Mouse (Mus musculus): ENCODE measurements around the gene Cyfip1. TPM values are rescaled to one million over a fixed set of nuclear protein-coding genes. Genes with fewer than 3 reads are reported as not detected.

The Cyfip1 gene
- polyA plus RNA-seq, 1 experiment from 2014 or later = 68.9 TPM

DNA sequence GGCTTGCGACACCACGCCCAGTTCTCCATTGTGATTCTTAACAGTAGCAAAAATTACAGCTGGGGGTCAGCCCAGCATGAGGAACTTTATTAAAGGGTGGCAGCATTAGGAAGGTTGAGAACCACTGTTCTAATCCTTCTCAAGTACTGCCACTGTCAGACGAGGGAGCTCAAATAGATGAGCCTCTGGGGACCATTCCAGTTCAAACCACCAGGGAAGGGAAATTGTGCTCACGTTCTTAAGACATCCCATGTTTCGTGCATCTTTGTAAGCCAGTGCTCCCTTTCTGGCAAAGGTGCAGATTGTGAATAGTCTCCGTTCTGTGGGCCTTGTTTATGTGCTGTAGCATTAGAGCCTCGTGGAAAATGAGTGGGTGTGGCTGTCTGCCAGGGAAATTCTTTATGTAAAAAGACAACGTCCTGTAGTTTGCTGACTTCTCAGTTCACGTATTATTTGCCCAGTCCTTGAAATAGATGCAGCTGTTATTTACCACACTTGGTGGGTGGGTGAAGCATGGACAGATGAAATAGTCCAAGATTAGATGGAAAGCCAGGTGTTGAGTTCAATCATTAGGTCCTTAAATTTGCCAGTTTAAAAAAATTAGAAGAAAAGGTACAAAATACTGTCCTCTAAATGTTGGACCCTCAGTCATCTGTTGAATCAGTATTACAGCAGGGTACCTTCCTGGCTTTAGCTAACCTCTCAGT lies 5.2 kb downstream of the Cyfip1 start:
- Histone ChIP-seq H3K4me2 (replicated peaks) (no peak overlapping the region), H3K9ac (no peak overlapping the region), H3K27ac (no peak overlapping the region), H3K36me3 (no peaks in the 10 kb centered on the region), H3K27me3 (replicated peaks) (no peaks in the 10 kb centered on the region), H3K4me1 (peaks cover 17% of the 10 kb centered on the region; the same call in 1 of the 2 replicates), H3K9me3 (no peaks in the 10 kb centered on the region), H3K4me3 (no peak overlapping the region)
- no peak for ATAC-seq (ENCODE audit: low FRiP score, low read depth)
- 71% methylated on average over 9 of the region's 9 CpGs for WGBS

GRCm38 (mm10) chr7:55849948-55850571 lies 8.5 kb downstream of the Cyfip1 start:
- H3K9me3 ChIP-seq = no peaks in the 10 kb centered on the region
- 0 out of 2 replicates have a peak overlapping the region, but pooled peaks have one; percentile 15 for H3K27ac ChIP-seq
- no peak overlapping the region for H3K4me3 ChIP-seq
- H3K27me3 ChIP-seq (replicated peaks) = no peaks in the 10 kb centered on the region
- H3K9ac ChIP-seq = 0 out of 2 replicates have a peak overlapping the region, but pooled peaks have one; percentile 21
- no peaks in the 10 kb centered on the region for H3K36me3 ChIP-seq
- peaks cover 10% of the 10 kb centered on the region; the same call in 1 of the 2 replicates for H3K4me1 ChIP-seq
- H3K4me2 ChIP-seq (replicated peaks) = 0 out of 2 replicates have a peak overlapping the region, but pooled peaks have one; percentile 2
- WGBS = 45% methylated on average over 14 of the region's 14 CpGs
- 0 out of 2 replicates have a peak, but pooled peaks have one; percentile 48 for ATAC-seq (ENCODE audit: low FRiP score, low read depth)

- Histone ChIP-seq H3K27ac (no peak overlapping the region), H3K27me3 (replicated peaks) (no peaks in the 10 kb centered on the region), H3K9me3 (no peaks in the 10 kb centered on the region), H3K36me3 (no peaks in the 10 kb centered on the region), H3K9ac (no peak overlapping the region), H3K4me2 (replicated peaks) (no peak overlapping the region), H3K4me3 (no peak overlapping the region), H3K4me1 (peaks cover 10% of the 10 kb centered on the region; the same call in 1 of the 2 replicates)
- no peak for ATAC-seq (ENCODE audit: low FRiP score, low read depth)
- WGBS = 97% methylated on average over 3 of the region's 3 CpGs
Measured at GRCm38 (mm10) chr7:55852787-55853186, 11.2 kb downstream of the Cyfip1 start.

DNA sequence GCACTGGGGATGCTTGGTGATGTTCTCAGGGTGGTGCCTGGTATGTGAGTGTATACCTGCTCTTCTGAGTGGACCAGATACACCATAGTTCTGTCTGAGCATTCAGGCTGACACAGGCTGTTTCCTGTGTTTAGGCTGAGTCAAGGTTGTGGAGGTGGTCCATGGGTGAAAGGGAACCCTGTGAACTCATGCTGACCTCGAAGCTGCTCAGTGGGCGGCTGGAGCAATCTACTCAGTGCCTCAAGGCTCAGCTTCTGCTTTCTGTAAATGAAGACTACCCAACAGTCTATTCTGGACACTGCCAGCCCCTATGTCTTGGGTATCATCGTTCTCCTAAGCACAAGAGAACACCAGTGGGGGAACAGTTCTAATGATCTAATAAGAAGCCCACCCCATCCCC lies 14.1 kb downstream of the Cyfip1 start:
- H3K4me3 ChIP-seq = no peak overlapping the region
- no peak overlapping the region for H3K4me2 ChIP-seq (replicated peaks)
- H3K27me3 ChIP-seq (replicated peaks) = no peaks in the 10 kb centered on the region
- no peak overlapping the region for H3K9ac ChIP-seq
- no peaks in the 10 kb centered on the region for H3K9me3 ChIP-seq
- no peaks in the 10 kb centered on the region for H3K36me3 ChIP-seq
- H3K27ac ChIP-seq = no peak overlapping the region
- no peaks in the 10 kb centered on the region for H3K4me1 ChIP-seq
- WGBS = 83% methylated on average over 3 of the region's 3 CpGs
- no peak for ATAC-seq (ENCODE audit: low FRiP score, low read depth)

DNA sequence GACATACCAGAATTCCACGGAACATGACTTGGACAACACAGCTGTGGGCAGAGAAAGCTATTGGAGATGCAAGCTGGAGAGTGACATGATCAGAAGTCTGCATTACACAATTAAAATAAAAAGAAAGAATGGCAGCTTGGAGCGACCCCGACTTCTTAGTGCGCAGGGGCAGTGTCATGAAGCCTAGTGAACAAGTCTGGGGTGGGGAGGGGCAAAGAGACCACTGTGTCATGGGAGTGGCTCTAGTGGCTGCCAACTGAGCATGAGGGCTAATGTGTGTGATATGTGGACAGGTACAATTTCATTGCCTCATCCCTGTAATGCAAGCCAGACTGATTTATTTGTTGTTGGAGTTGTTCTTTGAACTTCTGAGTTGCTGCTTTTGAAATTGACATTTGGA lies 15.2 kb downstream of the Cyfip1 start:
- 95% methylated on average over 4 of the region's 4 CpGs for WGBS
- H3K4me3 ChIP-seq = no peak overlapping the region
- no peaks in the 10 kb centered on the region for H3K27me3 ChIP-seq (replicated peaks)
- H3K9ac ChIP-seq = no peak overlapping the region
- no peaks in the 10 kb centered on the region for H3K4me1 ChIP-seq
- no peak overlapping the region for H3K4me2 ChIP-seq (replicated peaks)
- ATAC-seq (ENCODE audit: low FRiP score, low read depth) = no peak
- no peaks in the 10 kb centered on the region for H3K9me3 ChIP-seq
- no peak overlapping the region for H3K27ac ChIP-seq
- no peaks in the 10 kb centered on the region for H3K36me3 ChIP-seq

DNA sequence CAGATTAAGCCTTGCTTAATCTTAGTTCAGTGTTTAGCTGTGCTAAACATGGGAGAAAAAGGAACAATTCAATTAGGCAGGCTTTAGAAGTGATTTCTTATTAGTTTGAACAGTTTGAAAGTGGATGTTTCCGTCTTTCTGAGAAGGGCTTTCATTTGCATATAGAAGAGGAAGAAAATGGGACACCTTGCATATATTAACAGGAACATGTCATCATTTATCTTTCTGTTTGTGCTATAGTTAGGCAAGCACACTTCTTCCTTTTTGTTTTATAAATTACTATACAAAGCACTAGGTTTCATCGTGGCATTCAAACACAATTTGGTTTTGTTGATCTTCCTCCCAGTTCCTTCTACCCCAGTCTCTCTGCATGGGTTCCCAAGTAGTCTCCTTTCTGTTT lies 16.2 kb downstream of the Cyfip1 start:
- Histone ChIP-seq H3K27ac (no peak overlapping the region), H3K9me3 (no peaks in the 10 kb centered on the region), H3K27me3 (replicated peaks) (no peaks in the 10 kb centered on the region), H3K9ac (no peak overlapping the region), H3K4me3 (no peak overlapping the region), H3K4me1 (no peaks in the 10 kb centered on the region), H3K36me3 (no peaks in the 10 kb centered on the region), H3K4me2 (replicated peaks) (no peak overlapping the region)
- 74% methylated on average over 2 of the region's 2 CpGs for WGBS
- no peak for ATAC-seq (ENCODE audit: low FRiP score, low read depth)

- no peak for ATAC-seq (ENCODE audit: low FRiP score, low read depth)
- H3K4me2 ChIP-seq (replicated peaks) = no peak overlapping the region
- no peaks in the 10 kb centered on the region for H3K9me3 ChIP-seq
- WGBS = 93% methylated on average over 3 of the region's 3 CpGs
- no peaks in the 10 kb centered on the region for H3K27me3 ChIP-seq (replicated peaks)
- no peak overlapping the region for H3K4me3 ChIP-seq
- H3K4me1 ChIP-seq = no peaks in the 10 kb centered on the region
- no peak overlapping the region for H3K9ac ChIP-seq
- no peak overlapping the region for H3K27ac ChIP-seq
- H3K36me3 ChIP-seq = no peaks in the 10 kb centered on the region
Measured at GRCm38 (mm10) chr7:55858836-55859517, 17.4 kb downstream of the Cyfip1 start.

DNA sequence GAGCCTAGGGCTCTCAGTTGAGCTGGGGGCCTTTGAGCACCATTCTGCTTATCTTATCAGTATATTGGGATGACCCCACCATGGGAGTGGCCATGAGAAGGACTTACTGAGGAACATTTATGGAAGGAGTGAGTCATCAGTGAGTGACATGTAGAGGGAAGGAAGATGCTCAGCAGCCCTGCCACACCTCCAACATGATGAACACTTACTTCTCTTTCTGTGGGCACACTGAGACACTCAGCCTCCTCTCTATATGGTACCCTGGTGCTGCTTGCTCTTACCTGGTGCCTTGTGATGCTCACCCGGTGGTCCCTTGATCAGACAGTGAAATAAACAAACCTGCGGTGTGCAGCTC lies 17.9 kb downstream of the Cyfip1 start:
- Histone ChIP-seq H3K27ac (no peak overlapping the region), H3K36me3 (no peaks in the 10 kb centered on the region), H3K4me1 (no peaks in the 10 kb centered on the region), H3K9me3 (no peaks in the 10 kb centered on the region), H3K27me3 (replicated peaks) (no peaks in the 10 kb centered on the region), H3K9ac (no peak overlapping the region), H3K4me2 (replicated peaks) (no peak overlapping the region), H3K4me3 (no peak overlapping the region)
- WGBS = 87% methylated on average over 2 of the region's 2 CpGs
- no peak for ATAC-seq (ENCODE audit: low FRiP score, low read depth)

DNA sequence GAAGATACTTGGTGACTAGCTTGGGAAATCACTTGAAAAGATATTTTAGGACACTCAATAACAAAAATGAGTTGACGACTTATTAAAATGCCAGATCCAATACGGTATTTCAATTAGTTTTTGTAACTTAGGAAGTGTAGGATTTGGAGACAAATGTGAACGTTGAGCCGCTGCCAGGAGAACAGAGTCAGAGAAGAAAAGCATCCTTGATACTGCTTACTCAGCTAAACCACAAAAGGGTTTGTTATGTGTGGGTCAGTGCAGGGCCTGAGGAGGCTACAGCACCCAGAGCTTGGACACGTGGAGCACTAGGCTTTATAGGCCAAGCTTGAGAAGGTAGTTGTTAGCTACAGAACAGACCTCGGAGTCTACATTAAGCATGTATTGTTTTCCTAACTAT lies 18.4 kb downstream of the Cyfip1 start:
- Histone ChIP-seq H3K9me3 (no peaks in the 10 kb centered on the region), H3K9ac (no peak overlapping the region), H3K4me1 (no peaks in the 10 kb centered on the region), H3K36me3 (no peaks in the 10 kb centered on the region), H3K4me3 (no peak overlapping the region), H3K4me2 (replicated peaks) (no peak overlapping the region), H3K27ac (no peak overlapping the region), H3K27me3 (replicated peaks) (no peaks in the 10 kb centered on the region)
- WGBS = 90% methylated on average over 6 of the region's 6 CpGs
- no peak for ATAC-seq (ENCODE audit: low FRiP score, low read depth)

DNA sequence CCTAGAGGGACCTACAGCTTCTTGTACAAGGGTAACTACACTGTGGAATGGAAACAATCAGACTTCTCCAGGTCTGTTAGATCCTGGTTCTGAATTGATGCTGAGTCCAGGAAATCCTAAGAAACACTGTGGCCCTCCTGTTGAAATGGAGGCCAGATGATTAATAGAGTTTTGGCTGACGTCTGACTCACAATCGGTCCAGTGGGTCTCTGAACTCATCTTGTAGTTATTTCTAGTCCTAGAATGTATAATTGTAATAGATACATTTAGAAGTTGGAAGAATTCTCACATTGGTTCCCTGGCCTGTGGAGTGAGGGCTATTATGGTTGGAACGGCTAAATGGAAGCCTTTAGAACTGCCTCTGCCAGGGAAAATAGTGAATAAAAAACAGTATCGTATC lies 19.6 kb downstream of the Cyfip1 start:
- Histone ChIP-seq H3K9ac (no peak overlapping the region), H3K9me3 (no peaks in the 10 kb centered on the region), H3K4me1 (no peaks in the 10 kb centered on the region), H3K36me3 (no peaks in the 10 kb centered on the region), H3K4me2 (replicated peaks) (no peak overlapping the region), H3K4me3 (no peak overlapping the region), H3K27ac (no peak overlapping the region), H3K27me3 (replicated peaks) (no peaks in the 10 kb centered on the region)
- ATAC-seq (ENCODE audit: low FRiP score, low read depth) = no peak
- WGBS = 91% methylated on average over 4 of the region's 4 CpGs

GRCm38 (mm10) chr7:55865044-55865443 lies 23.5 kb downstream of the Cyfip1 start:
- no peak overlapping the region for H3K27ac ChIP-seq
- H3K4me3 ChIP-seq = no peak overlapping the region
- no peaks in the 10 kb centered on the region for H3K36me3 ChIP-seq
- no peak overlapping the region for H3K4me2 ChIP-seq (replicated peaks)
- no peak overlapping the region for H3K9ac ChIP-seq
- H3K9me3 ChIP-seq = no peaks in the 10 kb centered on the region
- no peaks in the 10 kb centered on the region for H3K4me1 ChIP-seq
- ATAC-seq (ENCODE audit: low FRiP score, low read depth) = no peak
- H3K27me3 ChIP-seq (replicated peaks) = no peaks in the 10 kb centered on the region

GRCm38 (mm10) chr7:55865750-55866416 lies 24.3 kb downstream of the Cyfip1 start:
- WGBS = 83% methylated on average over 8 of the region's 8 CpGs
- ATAC-seq (ENCODE audit: low FRiP score, low read depth) = no peak
- H3K27ac ChIP-seq = no peak overlapping the region

More at GRCm38 (mm10) chr7:55865750-55866416, 24.3 kb downstream of the Cyfip1 start:
- H3K9me3 ChIP-seq = no peaks in the 10 kb centered on the region
- no peak overlapping the region for H3K4me2 ChIP-seq (replicated peaks)
- H3K4me3 ChIP-seq = no peak overlapping the region
- no peaks in the 10 kb centered on the region for H3K36me3 ChIP-seq
- H3K27me3 ChIP-seq (replicated peaks) = no peaks in the 10 kb centered on the region
- H3K4me1 ChIP-seq = no peaks in the 10 kb centered on the region
- H3K9ac ChIP-seq = no peak overlapping the region
